Mouse (Mus musculus): Measurements from ENCODE around the gene Pibf1. TPM values are rescaled to one million over a fixed set of nuclear protein-coding genes. Genes with fewer than 3 reads are reported as not detected.

The Pibf1 gene
- total and polyA plus RNA-seq, 3 experiments, result 8.4 to 11.0 TPM; not detected in 1

DNA sequence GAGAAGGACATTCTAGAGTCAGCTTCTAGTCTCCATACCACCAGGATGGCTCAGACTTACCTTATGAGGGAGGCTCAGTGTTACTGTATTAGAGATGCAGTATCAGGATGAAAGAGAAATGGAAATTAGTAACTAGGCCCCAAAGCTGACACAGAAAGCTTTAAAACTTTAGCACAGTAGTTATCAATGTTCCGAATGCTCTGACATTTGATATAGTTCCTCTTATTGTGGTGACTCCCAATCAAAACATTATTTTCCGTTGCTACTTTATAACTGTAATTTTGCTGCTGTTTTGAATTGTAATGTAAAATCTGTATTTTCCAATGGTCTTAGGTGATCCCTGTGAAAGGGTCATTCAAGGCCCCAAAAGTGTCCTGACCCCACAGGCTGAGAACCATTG, 7.4 kb downstream of the Pibf1 start (continued):
- TF ChIP-seq E2F4 (IDR thresholded peaks at IDR 0.05; ENCODE audit: borderline replicate concordance, low read depth, low read length), result no peak

DNA sequence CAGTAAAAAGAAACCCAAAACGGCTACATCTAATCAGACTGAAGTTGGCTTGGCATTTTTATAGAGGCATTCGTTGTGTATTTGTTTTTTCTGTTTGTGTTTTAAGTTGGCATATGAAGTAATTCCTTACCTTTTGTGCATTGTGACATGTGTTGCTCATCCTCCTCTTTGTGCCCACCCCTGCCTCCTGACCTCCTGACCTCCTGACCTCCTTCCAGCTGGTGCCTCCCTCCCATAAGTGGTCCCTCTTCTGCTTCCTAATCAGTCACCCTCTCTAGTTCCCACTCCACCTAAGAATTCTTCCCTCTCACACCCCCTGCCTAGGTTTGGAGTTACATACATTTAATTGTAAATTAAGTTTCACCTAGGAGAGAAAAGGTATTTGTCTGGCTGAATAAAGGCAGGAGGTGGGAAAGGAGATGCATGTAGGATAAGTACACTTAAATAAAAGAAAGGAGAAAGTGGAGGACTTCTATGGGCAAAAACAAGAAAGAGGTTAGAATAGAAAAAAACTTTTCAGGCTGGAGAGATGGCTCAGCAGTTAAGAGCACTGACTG, 8.5 kb downstream of the Pibf1 start:
- Histone ChIP-seq H3K9ac (ENCODE audit: control insufficient read depth, low read depth, low read length, poor library complexity, severe bottlenecking) (no peak overlapping the region), H3K4me3 (ENCODE audit: control insufficient read depth in 1 of 2, insufficient read depth in 1 of 2, low read depth in 2 of 2, low read length in 2 of 2) (no peak overlapping the region), H3K9me3 (replicated peaks; ENCODE audit: insufficient read depth, low read length) (no peaks in the 10 kb centered on the region), H3K79me2 (ENCODE audit: control insufficient read depth, insufficient read depth, low read length, poor library complexity) (peaks cover 2% of the 10 kb centered on the region; the same call in 1 of the 2 replicates), H3K36me3 (ENCODE audit: control insufficient read depth in 1 of 2, insufficient read depth in 2 of 2, low read length in 2 of 2) (peaks cover 7 to 37% of the 10 kb centered on the region in 2 experiments), H3K27ac (ENCODE audit: control insufficient read depth, low read depth, low read length) (peak overlapping the region; percentile 41; the same call in 1 of the 2 replicates), H3K4me1 (ENCODE audit: control insufficient read depth in 1 of 2, insufficient read depth in 2 of 2, low read length in 2 of 2) (peaks cover 27 to 30% of the 10 kb centered on the region in 2 experiments), H3K27me3 (ENCODE audit: control insufficient read depth in 1 of 2, insufficient read depth in 2 of 2, low read length in 2 of 2) (no peaks in the 10 kb centered on the region)
- no peak for DNase-seq (ENCODE audit: low read depth, low spot score)
- TF ChIP-seq CTCF (IDR thresholded peaks at IDR 0.05 in 2 of 3, conservative IDR thresholded peaks at IDR 0.05 in 1 of 3; ENCODE audit: control insufficient read depth in 1 of 3, insufficient read depth in 1 of 3, low read depth in 2 of 3, low read length in 3 of 3, poor library complexity in 1 of 3, severe bottlenecking in 1 of 3), result no peak
- TF ChIP-seq SIN3A (IDR thresholded peaks at IDR 0.05; ENCODE audit: low read length), result no peak
- TF ChIP-seq POLR2AphosphoS5 (IDR thresholded peaks at IDR 0.05; ENCODE audit: borderline replicate concordance, low read depth, low read length), result no peak
- no peak for TF ChIP-seq JUND (IDR thresholded peaks at IDR 0.05; ENCODE audit: low read depth, low read length)
- no peak for TF ChIP-seq MAFK (IDR thresholded peaks at IDR 0.05; ENCODE audit: borderline replicate concordance, low read depth, low read length)
- no peak for TF ChIP-seq TCF12 (IDR thresholded peaks at IDR 0.05; ENCODE audit: low read depth, low read length)
- no peak for TF ChIP-seq KAT2A (conservative IDR thresholded peaks at IDR 0.05; ENCODE audit: low read depth, low read length)
- TF ChIP-seq NRF1 (IDR thresholded peaks at IDR 0.05; ENCODE audit: insufficient read depth, low read depth, low read length, poor library complexity, severe bottlenecking), result no peak
- TF ChIP-seq UBTF (IDR thresholded peaks at IDR 0.05; ENCODE audit: borderline replicate concordance, insufficient read depth, low read depth, low read length), result no peak
- no peak for TF ChIP-seq TBP (IDR thresholded peaks at IDR 0.05; ENCODE audit: low read depth, low read length)
- no peak for TF ChIP-seq EP300 (IDR thresholded peaks at IDR 0.05; ENCODE audit: low read depth in 1 of 2, low read length in 2 of 2)
- TF ChIP-seq SMC3 (IDR thresholded peaks at IDR 0.05; ENCODE audit: low read depth, low read length), result no peak
- no peak for TF ChIP-seq BHLHE40 (IDR thresholded peaks at IDR 0.05; ENCODE audit: borderline replicate concordance, low read depth, low read length)
- TF ChIP-seq ZC3H11A (IDR thresholded peaks at IDR 0.05; ENCODE audit: low read depth, low read length), result no peak

DNA sequence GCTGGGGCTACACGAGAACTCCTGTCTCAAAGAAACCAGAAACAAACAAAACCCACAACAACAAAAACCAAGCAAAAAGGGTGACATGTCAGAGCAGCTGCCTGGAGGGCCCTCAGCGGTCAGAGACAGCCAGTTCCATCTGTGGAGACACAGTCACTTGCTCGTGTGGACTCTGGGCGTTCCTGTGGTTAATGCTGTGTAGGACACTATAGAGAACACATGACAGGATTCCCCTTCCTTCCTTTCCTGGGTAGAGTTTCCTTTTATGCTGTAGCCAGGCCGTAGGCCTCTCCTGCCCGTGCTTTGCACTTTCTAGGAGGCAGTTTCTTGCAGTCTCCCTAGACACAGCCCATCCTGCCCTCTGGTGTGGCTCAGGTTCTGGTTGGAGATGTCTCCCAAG, 9.5 kb downstream of the Pibf1 start:
- no peak for TF ChIP-seq TCF12 (IDR thresholded peaks at IDR 0.05; ENCODE audit: low read depth, low read length)
- TF ChIP-seq MYB (IDR thresholded peaks at IDR 0.05; ENCODE audit: low read depth, low read length), result no peak
- no peak for TF ChIP-seq ETS1 (IDR thresholded peaks at IDR 0.05; ENCODE audit: low read depth, low read length)
- TF ChIP-seq HCFC1 (IDR thresholded peaks at IDR 0.05; ENCODE audit: low read depth, low read length), result no peak
- no peak for TF ChIP-seq ZKSCAN1 (IDR thresholded peaks at IDR 0.05; ENCODE audit: low read depth, low read length)
- TF ChIP-seq GABPA (IDR thresholded peaks at IDR 0.05; ENCODE audit: low read depth, low read length), result no peak
- TF ChIP-seq POLR2AphosphoS5 (IDR thresholded peaks at IDR 0.05; ENCODE audit: borderline replicate concordance, low read depth, low read length), result no peak
- TF ChIP-seq ELF1 (IDR thresholded peaks at IDR 0.05; ENCODE audit: low read depth, low read length), result no peak
- no peak for TF ChIP-seq NRF1 (IDR thresholded peaks at IDR 0.05; ENCODE audit: insufficient read depth, low read depth, low read length, poor library complexity, severe bottlenecking)
- TF ChIP-seq RCOR1 (IDR thresholded peaks at IDR 0.05; ENCODE audit: low read depth, low read length), result no peak
- no peak for TF ChIP-seq SMC3 (IDR thresholded peaks at IDR 0.05; ENCODE audit: low read depth, low read length)
- TF ChIP-seq USF2 (IDR thresholded peaks at IDR 0.05; ENCODE audit: borderline replicate concordance in 1 of 2, insufficient read depth in 1 of 2, low read depth in 1 of 2, low read length in 2 of 2), result no peak
- TF ChIP-seq UBTF (IDR thresholded peaks at IDR 0.05; ENCODE audit: borderline replicate concordance, insufficient read depth, low read depth, low read length), result no peak
- no peak for TF ChIP-seq POLR2A (IDR thresholded peaks at IDR 0.05; ENCODE audit: control insufficient read depth in 1 of 2, insufficient read depth in 1 of 2, low read depth in 1 of 2, low read length in 2 of 2, poor library complexity in 1 of 2)
- no peak for TF ChIP-seq MXI1 (IDR thresholded peaks at IDR 0.05; ENCODE audit: low read depth, low read length)
- TF ChIP-seq MAZ (IDR thresholded peaks at IDR 0.05; ENCODE audit: low read depth, low read length), result no peak
- TF ChIP-seq ZMIZ1 (IDR thresholded peaks at IDR 0.05; ENCODE audit: low read depth, low read length), result no peak
- no peak for TF ChIP-seq EP300 (IDR thresholded peaks at IDR 0.05; ENCODE audit: low read depth in 1 of 2, low read length in 2 of 2)
- no peak for TF ChIP-seq E2F4 (IDR thresholded peaks at IDR 0.05; ENCODE audit: borderline replicate concordance, low read depth, low read length)
- Histone ChIP-seq H3K27ac (ENCODE audit: control insufficient read depth, low read depth, low read length) (no peak overlapping the region), H3K36me3 (ENCODE audit: control insufficient read depth in 1 of 2, insufficient read depth in 2 of 2, low read length in 2 of 2) (peaks cover 12 to 27% of the 10 kb centered on the region in 2 experiments), H3K4me1 (ENCODE audit: control insufficient read depth in 1 of 2, insufficient read depth in 2 of 2, low read length in 2 of 2) (peaks cover 20 to 22% of the 10 kb centered on the region in 2 experiments), H3K9me3 (replicated peaks; ENCODE audit: insufficient read depth, low read length) (no peaks in the 10 kb centered on the region), H3K4me3 (ENCODE audit: control insufficient read depth in 1 of 2, insufficient read depth in 1 of 2, low read depth in 2 of 2, low read length in 2 of 2) (no peak overlapping the region), H3K9ac (ENCODE audit: control insufficient read depth, low read depth, low read length, poor library complexity, severe bottlenecking) (no peak overlapping the region), H3K27me3 (ENCODE audit: control insufficient read depth in 1 of 2, insufficient read depth in 2 of 2, low read length in 2 of 2) (no peaks in the 10 kb centered on the region), H3K79me2 (ENCODE audit: control insufficient read depth, insufficient read depth, low read length, poor library complexity) (peaks cover 2% of the 10 kb centered on the region; the same call in 1 of the 2 replicates)
- DNase-seq (ENCODE audit: low read depth, low spot score), result no peak
